Mouse (Mus musculus) testis, adult 2 months (tissue): Measurements from ENCODE around the gene Tbccd1.

Experiments
- CTCF ChIP-seq: fragments of 200-500 bp; IDR thresholded peaks from 2 replicates; pipeline ENCODE4 v1.5.1; 2012; ENCODE audit warnings: low read depth, mild to moderate bottlenecking, inconsistent platforms, low read length, moderate library complexity; ENCODE audit not compliant: control insufficient read depth, insufficient read depth, insufficient replicate concordance
- POLR2A ChIP-seq: fragments of 200-500 bp; IDR thresholded peaks from 2 replicates; pipeline ENCODE4 v1.6.1; 2012; ENCODE audit warnings: low read depth, mild to moderate bottlenecking, inconsistent platforms, low read length, moderate library complexity; ENCODE audit not compliant: control insufficient read depth

DNA sequence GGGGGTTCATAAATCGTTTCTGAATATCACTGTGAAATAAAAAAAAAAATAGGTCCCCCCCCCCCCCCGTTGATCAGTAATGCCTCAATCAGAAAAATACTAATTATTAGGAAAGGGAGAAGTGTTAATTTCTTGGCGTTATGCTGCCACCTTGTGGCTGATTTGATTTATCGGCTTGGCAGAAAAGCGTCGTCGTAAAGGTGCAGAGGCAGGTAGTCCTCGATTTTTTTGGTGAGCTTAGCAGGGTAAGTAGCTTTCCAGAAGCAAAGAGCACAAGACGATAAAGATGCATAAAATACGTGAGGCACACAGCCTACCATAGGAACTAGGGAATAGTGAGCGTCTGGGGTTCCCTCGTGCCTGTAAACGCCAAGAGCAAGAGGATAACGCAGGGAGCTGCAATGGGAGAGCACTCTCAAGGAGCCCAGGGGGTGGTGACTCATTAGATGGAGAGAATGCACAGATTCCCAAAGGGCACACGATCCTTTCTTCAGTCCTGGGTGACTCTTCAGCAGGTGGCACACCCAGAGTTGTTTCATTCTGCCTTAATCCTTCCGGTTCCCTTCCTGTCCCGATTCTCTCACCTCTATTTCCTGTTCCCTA, 49.9 kb downstream of the Tbccd1 start:
- no peak for TF ChIP-seq CTCF
- no peak for TF ChIP-seq POLR2A
